Mouse (Mus musculus): ENCODE data around the gene Emsy.

The Emsy gene

GRCm38 (mm10) chr7:98577461-98577860 lies 79.1 kb downstream of the Emsy start:
- DNase-seq (ENCODE audit: low spot score), result no peak

GRCm38 (mm10) chr7:98575651-98576239 lies 80.8 kb downstream of the Emsy start:
- DNase-seq (ENCODE audit: low spot score), result no peak

GRCm38 (mm10) chr7:98574771-98575191 lies 81.8 kb downstream of the Emsy start:
- DNase-seq (ENCODE audit: low spot score), result no peak

- DNase-seq (ENCODE audit: low spot score), result no peak
Observed at GRCm38 (mm10) chr7:98574271-98574670, 82.3 kb downstream of the Emsy start.

- no peak for DNase-seq (ENCODE audit: low spot score)
Observed at GRCm38 (mm10) chr7:98573231-98573781, 83.3 kb downstream of the Emsy start.

- no peak for DNase-seq (ENCODE audit: low spot score)
Observed at GRCm38 (mm10) chr7:98572223-98572868, 84.2 kb downstream of the Emsy start.

GRCm38 (mm10) chr7:98570824-98571505 lies 85.6 kb downstream of the Emsy start:
- DNase-seq (ENCODE audit: low spot score), result no peak

GRCm38 (mm10) chr7:98567056-98567455 lies 89.5 kb downstream of the Emsy start:
- no peak for DNase-seq (ENCODE audit: low spot score)

- no peak for DNase-seq (ENCODE audit: low spot score)
Observed at GRCm38 (mm10) chr7:98564607-98565364, 91.8 kb downstream of the Emsy start.

GRCm38 (mm10) chr7:98563991-98564390 lies 92.6 kb downstream of the Emsy start:
- no peak for DNase-seq (ENCODE audit: low spot score)

- no peak for DNase-seq (ENCODE audit: low spot score)
Observed at GRCm38 (mm10) chr7:98562966-98563365, 93.6 kb downstream of the Emsy start.

- DNase-seq (ENCODE audit: low spot score), result no peak
Observed at GRCm38 (mm10) chr7:98562186-98562585, 94.4 kb downstream of the Emsy start.

GRCm38 (mm10) chr7:98561556-98562164 lies 94.9 kb downstream of the Emsy start:
- no peak for DNase-seq (ENCODE audit: low spot score)

GRCm38 (mm10) chr7:98558128-98558921 lies 98.3 kb downstream of the Emsy start:
- no peak for DNase-seq (ENCODE audit: low spot score)

- no peak for DNase-seq (ENCODE audit: low spot score)
Observed at GRCm38 (mm10) chr7:98556767-98557394, 99.7 kb downstream of the Emsy start.

GRCm38 (mm10) chr7:98551041-98551440 lies 105.5 kb downstream of the Emsy start:
- no peak for DNase-seq (ENCODE audit: low spot score)

GRCm38 (mm10) chr7:98550596-98550995 lies 106.0 kb downstream of the Emsy start:
- no peak for DNase-seq (ENCODE audit: low spot score)

- DNase-seq (ENCODE audit: low spot score), result no peak
Observed at GRCm38 (mm10) chr7:98548839-98549238, 107.7 kb downstream of the Emsy start.

GRCm38 (mm10) chr7:98544556-98544955 lies 112.0 kb downstream of the Emsy start:
- no peak for DNase-seq (ENCODE audit: low spot score)

- DNase-seq (ENCODE audit: low spot score), result no peak
Observed at GRCm38 (mm10) chr7:98543853-98544370, 112.7 kb downstream of the Emsy start.
